Mouse (Mus musculus): ENCODE results near the gene Hoxc11.

The Hoxc11 gene

DNA sequence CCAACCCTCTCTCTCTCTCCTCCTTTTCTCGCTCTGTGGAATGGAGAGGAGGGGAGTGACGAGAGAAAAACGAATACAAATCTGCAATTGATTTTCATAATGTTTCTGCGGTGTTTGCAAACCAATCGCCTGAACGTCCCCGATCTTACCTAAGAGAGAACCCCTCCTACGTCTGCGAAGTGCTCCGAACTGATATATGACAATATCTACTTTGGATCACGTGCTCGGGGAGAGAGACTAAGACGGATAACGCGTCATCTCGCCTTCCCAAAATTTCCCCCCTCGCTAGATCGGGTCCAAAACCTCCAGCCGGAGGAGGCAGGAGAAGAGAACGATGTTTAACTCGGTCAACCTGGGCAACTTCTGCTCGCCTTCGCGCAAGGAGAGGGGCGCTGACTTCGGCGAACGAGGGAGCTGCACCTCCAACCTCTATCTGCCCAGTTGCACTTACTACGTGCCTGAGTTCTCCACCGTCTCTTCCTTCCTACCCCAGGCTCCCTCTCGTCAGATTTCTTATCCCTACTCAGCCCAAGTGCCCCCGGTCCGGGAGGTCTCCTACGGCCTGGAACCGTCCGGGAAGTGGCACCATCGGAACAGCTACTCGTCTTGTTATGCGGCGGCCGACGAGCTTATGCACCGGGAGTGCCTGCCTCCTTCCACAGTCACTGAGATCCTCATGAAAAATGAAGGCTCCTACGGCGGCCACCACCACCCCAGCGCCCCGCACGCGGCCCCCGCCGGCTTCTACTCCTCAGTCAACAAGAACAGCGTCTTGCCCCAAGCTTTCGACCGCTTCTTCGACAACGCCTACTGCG, at the start of gene Hoxc11:
Gene Hoxc11 (plus strand): TSS at position 236 of the 815 bp plus-strand sequence.
- no peak for DNase-seq (ENCODE audit: low spot score)

DNA sequence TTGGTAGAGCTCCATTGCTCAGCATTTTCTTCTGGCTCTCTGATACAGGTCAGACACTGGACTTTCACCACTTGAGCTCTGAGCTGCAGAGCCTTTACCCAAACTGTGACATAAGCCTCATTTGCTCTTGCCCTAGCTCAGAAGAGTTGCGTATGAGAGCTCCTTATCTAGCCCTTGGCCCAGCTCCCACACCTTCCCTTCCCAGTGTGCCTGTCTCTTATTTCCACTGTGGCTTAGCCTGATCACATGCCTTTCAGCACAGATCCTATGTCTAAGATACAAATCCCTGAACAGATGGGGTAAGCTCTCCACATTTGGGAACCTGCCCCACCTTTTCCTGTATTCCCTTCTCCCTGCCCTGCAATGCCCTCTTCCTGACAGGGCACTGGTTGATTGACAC, 49.3 kb upstream of the Hoxc11 start:
- DNase-seq (ENCODE audit: low spot score) = no peak

DNA sequence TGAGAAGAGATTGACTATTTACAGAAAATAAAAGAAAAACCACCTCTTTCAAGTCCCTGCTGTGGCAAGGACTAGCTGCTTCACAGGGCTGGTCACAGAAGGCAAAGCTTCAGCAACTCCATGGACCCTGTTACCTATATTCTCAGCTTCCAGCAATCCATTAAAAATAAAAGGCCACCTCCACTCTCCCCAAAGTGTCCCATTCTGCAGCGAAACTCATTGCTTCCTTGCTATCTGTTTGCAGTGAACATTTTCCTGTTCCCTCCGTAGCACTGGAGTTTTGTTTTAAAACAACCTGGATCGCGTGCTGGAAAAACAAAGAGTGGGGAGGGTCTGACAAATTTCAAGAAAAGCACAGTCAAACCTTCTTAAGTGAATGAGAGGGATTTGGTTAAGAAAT, 44.7 kb upstream of the Hoxc11 start:
- DNase-seq (ENCODE audit: low spot score) = no peak

DNA sequence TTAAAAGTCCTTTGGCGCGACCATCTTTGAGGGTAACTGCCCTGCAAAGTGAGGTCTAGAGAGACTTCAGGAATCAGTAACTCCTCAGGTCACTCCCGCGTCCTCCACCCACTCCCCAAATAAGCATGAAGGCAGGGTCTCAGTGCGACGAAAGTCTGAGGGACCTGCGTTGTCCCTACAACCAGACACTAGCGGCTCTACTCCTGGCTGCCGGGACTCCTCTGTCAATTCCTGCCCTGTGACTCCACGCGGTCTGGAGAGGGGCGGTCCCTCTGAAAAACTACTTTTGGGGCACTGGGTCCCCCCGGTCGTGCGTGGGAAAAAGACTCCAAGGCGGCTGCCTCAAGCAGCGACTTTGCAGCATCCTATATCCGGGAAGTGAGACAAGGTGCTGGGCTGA, 44.2 kb upstream of the Hoxc11 start:
- no peak for DNase-seq (ENCODE audit: low spot score)

DNA sequence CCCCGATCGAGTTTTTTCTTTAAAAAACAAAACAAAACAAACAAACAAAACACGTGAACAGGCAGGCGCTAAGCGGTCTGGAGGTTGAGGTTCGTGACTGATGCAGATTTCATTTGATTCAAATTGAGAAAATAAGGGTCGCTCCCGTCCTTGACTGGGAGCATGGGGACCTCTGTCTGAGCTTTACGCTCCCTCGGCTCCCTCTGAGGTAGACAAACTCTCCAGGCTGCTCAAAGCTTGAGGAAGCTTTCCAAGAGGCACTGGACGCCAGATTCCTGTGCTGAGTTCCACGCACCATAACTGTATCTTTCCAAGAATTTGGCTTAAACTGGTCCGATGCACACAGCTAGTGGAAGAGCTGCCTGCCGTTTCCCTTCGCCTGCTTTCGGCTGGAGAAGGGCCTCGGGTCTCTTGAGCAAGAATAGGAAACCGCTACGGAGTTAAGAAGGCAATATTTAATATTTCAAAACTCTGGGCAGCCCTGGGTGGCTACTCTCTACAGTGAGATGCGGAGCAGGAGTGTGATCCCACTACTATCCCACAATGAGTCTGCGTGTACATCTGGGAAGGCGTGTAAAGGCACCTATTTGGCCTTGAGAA, 43.6 kb upstream of the Hoxc11 start:
- no peak for DNase-seq (ENCODE audit: low spot score)

DNA sequence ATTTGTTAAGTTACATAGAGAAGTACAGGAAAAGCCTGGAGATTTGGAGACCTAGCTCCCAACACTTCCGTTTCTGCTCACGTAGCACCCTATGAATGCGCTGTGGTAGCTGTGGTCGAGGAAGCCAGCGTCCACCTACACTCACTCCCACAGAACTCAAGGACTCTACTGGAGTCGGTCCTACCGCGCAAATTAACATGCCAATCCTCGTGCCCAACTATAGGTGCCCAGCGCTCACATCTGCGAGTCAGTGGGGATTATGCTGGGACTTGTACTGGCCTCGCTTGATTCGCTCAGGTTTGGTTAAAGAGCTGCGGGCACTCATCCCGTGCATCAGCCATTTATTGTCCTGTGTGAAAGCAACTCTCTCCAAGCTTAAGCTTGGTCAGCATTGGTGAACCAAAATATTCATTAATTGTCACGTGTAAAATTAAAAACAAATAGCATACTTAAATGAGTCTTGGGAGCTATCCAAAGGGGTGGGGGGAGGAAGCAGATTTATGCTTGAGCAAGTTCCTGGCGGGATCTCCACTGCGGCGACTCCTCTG, 41.1 kb upstream of the Hoxc11 start:
- DNase-seq (ENCODE audit: low spot score) = no peak

DNA sequence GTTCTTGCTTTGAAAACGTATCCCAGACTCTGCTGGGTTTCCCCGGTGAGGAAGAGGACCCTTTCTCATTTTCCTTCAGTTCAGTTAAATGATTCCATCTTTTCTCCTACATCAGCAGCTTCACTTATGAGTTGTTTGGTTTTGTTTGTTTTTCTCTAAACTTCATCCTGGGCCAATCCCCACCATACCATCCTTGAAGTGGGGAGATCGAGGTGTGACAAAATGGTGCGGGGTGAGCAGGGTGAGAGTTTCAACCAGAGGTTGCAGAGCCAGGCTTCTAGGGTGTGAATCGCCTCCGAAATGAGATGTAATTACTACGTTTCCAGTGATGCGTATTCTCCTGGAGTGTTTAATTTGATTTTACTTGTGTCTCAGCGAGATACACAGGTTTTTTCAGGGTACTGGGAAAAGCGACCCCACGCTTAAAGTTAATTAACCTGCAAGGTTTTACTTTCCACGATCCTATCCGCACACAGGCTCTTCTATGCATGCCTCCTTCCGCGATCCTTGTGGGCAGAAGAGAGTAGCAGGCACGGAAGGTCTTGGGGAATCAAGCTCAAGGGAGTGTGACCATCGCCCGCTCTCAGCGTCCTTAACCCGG, 36.2 kb upstream of the Hoxc11 start:
- DNase-seq (ENCODE audit: low spot score) = no peak

DNA sequence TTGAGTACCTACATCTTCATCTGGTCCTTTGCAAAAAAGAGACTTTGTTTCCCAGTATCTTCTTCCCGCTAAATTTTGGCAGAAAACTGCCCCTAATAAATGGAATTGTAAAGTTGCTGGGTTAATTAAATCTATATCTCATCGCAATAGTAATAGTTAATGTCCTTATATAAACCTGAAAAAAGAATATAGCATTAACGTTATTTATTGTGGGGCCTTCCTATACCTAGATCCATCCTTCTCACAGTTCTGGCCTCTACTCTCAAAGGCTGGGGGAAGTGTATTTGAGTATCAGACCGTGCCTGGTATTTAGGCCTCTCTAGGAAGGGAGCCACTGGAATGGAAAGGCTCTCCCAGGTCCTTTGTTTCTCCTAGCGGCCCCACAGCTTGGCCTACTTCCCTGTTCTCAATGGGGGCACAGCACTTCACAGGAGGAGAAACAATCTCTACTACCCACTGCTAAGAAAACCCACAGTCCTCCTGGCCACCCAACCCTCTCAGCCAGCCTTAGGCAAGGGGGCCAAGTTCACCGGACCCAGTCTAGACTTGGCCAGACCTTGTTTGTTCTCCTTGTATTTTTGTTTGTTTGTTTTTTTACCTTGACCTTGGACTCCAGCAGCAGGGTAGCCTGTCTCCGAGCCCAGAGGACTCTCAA, 35.5 kb upstream of the Hoxc11 start:
- DNase-seq (ENCODE audit: low spot score) = no peak

DNA sequence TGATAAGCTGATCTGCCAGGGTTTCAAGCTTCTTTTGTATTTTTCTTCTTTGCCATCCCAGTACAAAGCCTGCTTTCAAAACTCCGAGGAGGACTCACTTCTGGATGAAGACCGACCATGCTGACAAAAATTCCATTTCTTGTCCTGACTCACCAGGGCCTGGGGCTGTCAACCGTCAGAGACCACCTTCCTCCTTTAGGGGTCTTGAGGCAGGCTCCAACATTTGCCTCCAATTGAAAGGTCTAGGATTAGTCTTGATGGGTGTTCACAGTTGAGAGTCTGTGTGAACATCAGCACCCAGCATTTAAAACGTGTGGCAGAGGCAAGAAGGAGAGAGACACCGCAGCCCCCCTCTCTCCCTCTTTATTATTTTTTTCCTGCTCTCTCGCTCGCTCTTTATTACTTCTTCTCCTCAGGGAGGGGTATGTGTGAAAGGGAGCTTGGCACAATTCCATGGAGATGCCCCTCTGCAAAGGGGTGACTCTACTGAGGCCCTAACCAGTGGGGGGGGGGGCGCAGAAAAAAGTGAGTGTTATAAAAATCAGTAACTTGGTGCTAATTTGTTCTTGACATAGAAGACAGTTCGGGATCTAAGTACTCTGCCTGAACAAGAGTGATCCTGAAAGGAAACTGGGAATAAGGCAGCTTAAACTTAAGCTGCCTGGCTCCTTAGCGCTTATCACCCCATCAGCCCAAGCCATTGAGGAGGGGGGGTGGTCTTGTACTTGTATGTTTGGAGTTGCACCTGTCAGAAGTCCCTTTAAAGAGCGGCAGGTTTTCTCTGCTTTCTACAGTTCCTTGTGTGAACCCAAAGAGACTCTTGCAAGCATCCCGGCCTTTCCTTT, 34.7 kb upstream of the Hoxc11 start:
- DNase-seq (ENCODE audit: low spot score) = no peak

DNA sequence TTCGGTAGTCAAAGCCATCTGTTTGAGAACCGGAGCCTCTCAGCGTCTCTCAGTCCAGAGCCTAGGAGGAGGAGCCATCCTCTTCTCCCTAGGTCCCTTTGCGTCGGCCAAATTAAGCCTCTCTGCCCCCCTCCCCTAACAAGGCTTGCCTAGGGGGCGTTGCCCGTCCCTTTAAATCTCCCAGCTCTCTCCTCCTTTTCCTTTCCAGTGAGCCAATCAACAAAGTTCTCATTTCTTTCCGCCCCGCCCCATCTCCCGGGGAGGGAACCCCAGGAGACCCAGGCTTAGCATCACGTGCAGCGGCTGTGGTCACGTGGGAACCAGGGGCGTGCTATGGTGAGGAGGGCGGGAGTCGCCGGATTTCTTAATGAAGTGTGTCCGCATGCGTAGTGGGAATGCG, 33.6 kb upstream of the Hoxc11 start:
- no peak for DNase-seq (ENCODE audit: low spot score)

DNA sequence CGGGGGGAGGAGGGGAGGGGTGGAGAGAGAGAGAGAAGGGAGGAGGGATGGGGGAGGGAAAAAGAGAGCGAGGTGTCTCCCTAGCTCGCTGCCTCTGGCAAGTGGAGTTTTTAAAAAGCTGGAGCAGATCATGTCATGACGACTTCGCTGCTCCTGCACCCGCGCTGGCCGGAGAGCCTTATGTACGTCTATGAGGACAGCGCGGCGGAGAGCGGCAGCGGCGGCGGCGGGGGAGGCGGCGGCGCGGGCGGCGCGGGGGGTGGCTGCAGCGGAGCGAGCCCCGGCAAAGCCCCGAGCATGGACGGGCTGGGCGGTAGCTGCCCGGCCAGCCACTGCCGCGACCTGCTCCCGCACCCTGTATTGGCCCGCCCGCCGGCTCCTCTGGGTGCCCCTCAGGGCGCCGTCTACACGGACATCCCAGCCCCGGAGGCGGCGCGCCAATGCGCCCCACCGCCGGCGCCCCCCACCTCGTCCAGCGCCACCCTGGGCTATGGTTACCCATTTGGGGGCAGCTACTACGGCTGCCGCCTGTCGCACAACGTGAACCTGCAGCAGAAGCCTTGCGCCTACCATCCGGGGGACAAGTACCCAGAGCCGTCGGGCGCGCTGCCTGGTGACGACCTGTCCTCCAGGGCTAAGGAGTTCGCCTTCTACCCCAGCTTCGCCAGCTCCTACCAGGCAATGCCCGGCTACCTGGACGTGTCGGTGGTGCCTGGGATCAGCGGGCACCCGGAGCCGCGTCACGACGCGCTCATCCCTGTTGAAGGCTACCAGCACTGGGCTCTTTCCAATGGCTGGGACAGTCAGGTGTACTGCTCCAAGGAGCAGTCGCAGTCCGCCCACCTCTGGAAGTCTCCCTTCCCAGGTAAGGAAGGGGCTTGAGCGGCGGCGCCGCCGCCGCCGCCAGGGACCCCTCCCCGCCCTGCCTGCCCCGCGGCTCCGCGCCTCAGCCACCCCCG, 32.9 kb upstream of the Hoxc11 start, which contains the start of gene Hoxc13:
Gene Hoxc13 (plus strand): TSS at position 51 of the 959 bp plus-strand sequence.
- no peak for DNase-seq (ENCODE audit: low spot score)

DNA sequence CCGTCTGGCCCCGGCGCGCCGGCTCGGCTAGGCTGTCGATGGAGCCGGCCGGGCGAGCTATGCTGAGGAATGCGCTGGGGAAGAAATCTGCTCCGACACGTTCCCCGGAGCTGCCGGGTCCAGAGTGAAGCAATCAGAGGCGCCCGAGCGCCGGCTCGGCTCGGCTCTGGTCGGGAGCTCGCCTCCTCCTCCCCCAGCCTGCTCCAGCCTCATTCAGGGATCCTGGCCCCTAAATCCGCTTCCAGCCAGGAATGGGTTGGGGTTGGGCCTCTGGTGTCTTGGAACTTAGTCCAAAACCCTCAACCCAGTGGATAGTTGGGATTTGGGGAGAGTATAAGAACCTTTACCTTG, 32.2 kb upstream of the Hoxc11 start:
- DNase-seq (ENCODE audit: low spot score) = no peak

DNA sequence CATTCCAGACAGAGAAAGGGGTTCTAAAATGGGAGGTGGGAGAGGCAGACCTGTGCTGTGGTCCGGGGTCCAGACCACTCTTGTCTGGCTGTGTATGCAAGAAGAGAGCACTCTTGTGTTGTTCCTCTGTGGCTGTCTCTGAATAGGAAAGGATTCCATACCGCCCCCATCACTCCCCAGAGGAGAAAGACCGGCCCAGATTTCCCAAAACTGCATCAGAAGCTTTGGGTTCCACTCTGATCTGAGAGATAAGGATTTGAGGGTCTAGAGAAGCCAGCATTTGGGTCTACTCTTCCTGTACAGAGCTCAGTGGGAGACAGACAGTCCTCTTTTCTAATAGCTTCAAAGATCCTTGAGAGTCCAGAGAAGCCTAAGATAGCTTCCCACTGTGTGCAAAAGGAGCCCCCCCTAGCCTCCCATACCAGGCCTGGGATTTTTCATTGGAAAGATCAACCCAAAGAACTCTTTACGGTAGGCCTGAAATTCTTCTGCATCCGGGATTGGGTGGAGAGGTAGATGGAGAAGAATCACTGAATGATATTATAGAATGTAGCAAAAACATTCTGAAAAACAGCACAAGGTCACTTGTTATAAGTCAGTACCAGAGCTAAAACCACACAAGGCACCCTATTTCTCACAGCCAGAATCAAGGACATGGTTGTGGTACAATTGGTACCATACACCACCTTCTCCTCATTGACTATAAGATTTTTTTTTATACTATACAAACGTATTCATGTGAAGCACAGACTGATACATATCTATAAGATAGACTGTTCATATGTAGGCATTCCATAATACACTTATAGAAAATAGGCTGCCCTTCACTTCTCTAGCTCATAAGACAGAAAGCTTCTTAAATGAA, 31.4 kb upstream of the Hoxc11 start:
- no peak for DNase-seq (ENCODE audit: low spot score)

DNA sequence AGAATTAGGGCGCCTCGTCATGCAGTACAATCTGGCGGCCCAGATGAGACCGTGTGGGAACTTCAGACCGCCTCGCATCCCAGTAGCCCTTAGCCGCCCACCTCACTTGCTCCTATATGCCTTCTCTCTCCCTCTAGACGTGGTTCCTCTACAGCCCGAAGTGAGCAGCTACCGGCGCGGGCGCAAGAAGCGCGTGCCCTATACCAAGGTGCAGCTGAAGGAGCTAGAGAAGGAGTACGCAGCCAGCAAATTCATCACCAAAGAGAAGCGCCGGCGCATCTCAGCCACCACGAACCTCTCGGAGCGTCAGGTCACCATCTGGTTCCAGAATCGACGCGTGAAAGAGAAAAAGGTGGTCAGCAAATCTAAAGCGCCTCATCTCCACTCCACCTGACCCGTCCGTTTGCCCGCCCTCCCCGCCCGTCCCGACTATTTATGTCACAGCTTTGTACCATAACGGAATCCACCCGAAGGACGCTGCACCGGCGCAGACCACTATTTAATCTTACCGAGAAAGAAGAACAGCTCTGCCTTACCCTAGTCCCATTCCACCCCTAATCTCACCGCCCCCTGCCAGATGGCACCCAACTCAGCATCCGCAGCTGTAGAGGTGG, 27.1 kb upstream of the Hoxc11 start:
- no peak for DNase-seq (ENCODE audit: low spot score)

DNA sequence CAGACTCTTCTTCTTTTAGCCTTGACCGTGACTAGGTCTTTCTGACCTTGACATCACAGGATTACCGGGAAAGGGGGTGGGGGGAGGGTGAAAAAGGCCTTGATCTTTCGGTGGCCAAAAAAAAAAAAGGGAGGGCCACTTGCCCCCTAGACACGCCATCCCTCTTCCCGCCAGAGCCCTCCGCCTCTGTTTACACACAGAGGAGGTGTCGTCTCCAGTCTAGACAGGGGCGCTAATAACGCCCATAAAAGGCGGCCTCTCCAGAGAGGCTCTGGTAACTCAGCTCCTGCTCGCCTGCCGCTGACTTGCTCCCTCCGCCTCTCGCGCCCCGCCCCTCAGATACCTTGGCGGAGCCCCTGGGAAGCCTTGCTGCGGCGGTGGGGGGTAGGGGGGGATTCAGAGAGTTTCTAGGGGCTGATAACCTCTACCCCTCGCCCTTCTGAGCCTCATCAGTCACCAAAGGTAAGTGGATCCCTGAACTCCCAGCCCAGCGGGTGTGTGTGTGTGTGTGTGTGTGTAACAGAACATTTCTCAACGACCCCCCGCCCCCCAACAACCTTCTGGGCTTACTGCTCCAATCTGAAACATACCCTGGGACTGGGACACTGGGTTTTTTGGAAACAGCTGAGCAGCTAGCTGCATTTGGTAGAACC, 22.4 kb upstream of the Hoxc11 start:
- no peak for DNase-seq (ENCODE audit: low spot score)

DNA sequence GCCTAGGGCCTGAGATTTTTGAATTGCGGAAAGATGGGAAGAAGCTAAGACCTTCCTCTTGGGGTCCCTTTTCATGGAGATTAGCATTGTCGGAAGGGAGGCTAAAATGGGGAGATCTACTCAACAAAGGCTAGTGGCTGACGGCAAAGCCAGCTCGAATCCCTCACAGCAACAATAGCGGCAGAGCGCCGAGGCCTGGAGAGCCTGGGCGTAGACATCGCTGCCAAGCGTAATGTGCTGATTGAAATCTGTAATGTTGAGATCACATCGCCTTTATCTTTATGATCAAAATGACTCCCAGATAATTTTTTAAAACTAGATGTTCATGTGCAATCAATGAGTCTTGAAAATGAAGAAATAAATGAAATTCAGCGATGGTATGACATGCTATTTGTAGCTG, 19.8 kb upstream of the Hoxc11 start:
- DNase-seq (ENCODE audit: low spot score) = no peak

DNA sequence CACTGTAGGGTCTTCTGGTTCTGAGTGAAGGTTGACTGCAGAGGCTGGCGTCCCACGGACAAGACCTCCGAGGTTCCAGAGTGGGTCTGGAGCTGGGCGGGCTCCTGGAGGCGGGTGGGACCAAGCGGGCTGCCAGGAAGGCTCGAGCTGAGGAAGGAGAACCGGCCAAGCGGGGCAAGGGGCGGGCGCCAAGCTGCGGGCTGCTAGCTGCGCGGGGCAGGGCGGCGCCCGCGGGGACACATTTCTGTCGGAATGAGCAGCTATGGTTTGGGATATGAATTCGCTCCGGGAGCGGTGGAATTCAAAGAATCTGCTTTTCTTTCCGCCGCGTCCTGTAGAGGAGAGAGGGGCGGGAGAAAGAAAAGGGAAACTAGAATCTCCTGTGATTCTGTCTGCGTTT, 19.3 kb upstream of the Hoxc11 start:
- DNase-seq (ENCODE audit: low spot score) = no peak

DNA sequence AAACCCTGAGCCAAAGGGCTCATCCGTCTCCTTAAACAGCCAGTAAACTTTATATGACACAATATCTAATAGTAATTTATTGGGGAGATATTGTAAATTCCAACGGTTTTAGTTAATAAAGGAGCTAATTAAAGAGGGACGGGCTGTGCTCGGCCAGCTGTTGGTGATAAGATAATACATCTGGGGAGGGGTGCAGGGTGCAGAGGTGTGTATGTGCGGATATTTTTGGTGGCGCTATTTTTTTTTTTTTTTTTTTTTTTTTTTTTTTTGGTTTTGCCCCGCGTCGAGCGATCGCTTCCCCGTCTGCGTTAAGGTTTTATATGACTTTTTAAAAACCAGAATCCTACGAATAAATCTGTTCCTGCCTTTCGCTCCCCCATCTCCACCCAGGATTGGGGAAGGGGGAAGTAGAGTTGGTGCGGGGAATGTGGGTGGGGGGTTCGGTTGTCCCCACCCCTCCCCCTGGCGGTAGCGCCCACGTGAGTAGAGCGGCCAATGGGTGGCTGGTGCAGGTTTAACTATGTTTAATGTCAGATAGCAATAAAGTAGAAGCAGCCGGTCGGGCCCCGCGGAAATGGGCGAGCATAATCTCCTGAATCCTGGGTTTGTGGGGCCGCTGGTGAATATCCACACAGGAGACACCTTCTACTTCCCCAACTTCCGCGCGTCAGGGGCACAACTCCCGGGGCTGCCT, 17.8 kb upstream of the Hoxc11 start, which contains the start of gene Hoxc12:
Gene Hoxc12 (plus strand): TSS at position 479 of the 694 bp plus-strand sequence.
- no peak for DNase-seq (ENCODE audit: low spot score)

Data from c-Kit-positive CD71-positive TER-119-positive erythroid progenitor cells, embryonic 14.5 days (primary cell).